Mouse (Mus musculus): ENCODE data around the gene Cftr. TPM values are rescaled to one million over a fixed set of nuclear protein-coding genes. Genes with fewer than 3 reads are reported as not detected.

Gene Cftr
- total RNA-seq (2021), result under 1 TPM; 0.58 to 0.80 TPM
- long read RNA-seq, result 0 reads

- peak; percentile 13 to 14 for DNase-seq (ENCODE audit: low spot score in 2 of 2)
These were observed at the start of gene Cftr for GRCm38 (mm10) chr6:18170311-18170922. Gene Cftr, plus strand, starts transcription at chr6:18170687.

- no peak for DNase-seq (ENCODE audit: low spot score in 2 of 2)
These were observed 43.1 kb upstream of the Cftr start for GRCm38 (mm10) chr6:18127206-18127983.

- DNase-seq (ENCODE audit: low spot score in 2 of 2), result no peak
These were observed 42.4 kb upstream of the Cftr start for GRCm38 (mm10) chr6:18128059-18128458.

- DNase-seq (ENCODE audit: low spot score in 2 of 2), result no peak
These were observed 35.2 kb upstream of the Cftr start for GRCm38 (mm10) chr6:18135246-18135645.

- DNase-seq (ENCODE audit: low spot score in 2 of 2), result peak in 1 of 2 experiments; percentile 8
These were observed 17.5 kb upstream of the Cftr start for GRCm38 (mm10) chr6:18153031-18153430.

GRCm38 (mm10) chr6:18169618-18170017, 869 bp upstream of the Cftr start:
- no peak for DNase-seq (ENCODE audit: low spot score in 2 of 2)

GRCm38 (mm10) chr6:18171614-18172013, 1.1 kb downstream of the Cftr start:
- peak; percentile 4 to 20 for DNase-seq (ENCODE audit: low spot score in 2 of 2)

- DNase-seq (ENCODE audit: low spot score in 2 of 2), result no peak
These were observed 7.0 kb downstream of the Cftr start for GRCm38 (mm10) chr6:18177509-18177908.

GRCm38 (mm10) chr6:18180665-18181064, 10.2 kb downstream of the Cftr start:
- no peak for DNase-seq (ENCODE audit: low spot score in 2 of 2)

GRCm38 (mm10) chr6:18182903-18183302, 12.4 kb downstream of the Cftr start:
- DNase-seq (ENCODE audit: low spot score in 2 of 2), result no peak

- DNase-seq (ENCODE audit: low spot score in 2 of 2), result no peak
These were observed 50.2 kb downstream of the Cftr start for GRCm38 (mm10) chr6:18220691-18221090.

- DNase-seq (ENCODE audit: low spot score in 2 of 2), result no peak
These were observed 52.7 kb downstream of the Cftr start for GRCm38 (mm10) chr6:18223206-18223605.

- no peak for DNase-seq (ENCODE audit: low spot score in 2 of 2)
These were observed 54.7 kb downstream of the Cftr start for GRCm38 (mm10) chr6:18225157-18225556.

- DNase-seq (ENCODE audit: low spot score in 2 of 2), result no peak
These were observed 76.0 kb downstream of the Cftr start for GRCm38 (mm10) chr6:18246495-18246894.

GRCm38 (mm10) chr6:18247891-18248463, 77.5 kb downstream of the Cftr start:
- DNase-seq (ENCODE audit: low spot score in 2 of 2), result no peak

GRCm38 (mm10) chr6:18248464-18248863, 78.0 kb downstream of the Cftr start:
- no peak for DNase-seq (ENCODE audit: low spot score in 2 of 2)

GRCm38 (mm10) chr6:18254586-18254985, 84.1 kb downstream of the Cftr start:
- DNase-seq (ENCODE audit: low spot score in 2 of 2), result no peak

GRCm38 (mm10) chr6:18270983-18271382, 100.5 kb downstream of the Cftr start:
- DNase-seq (ENCODE audit: low spot score in 2 of 2), result no peak

GRCm38 (mm10) chr6:18300781-18301180, 130.3 kb downstream of the Cftr start:
- DNase-seq (ENCODE audit: low spot score in 2 of 2), result no peak

GRCm38 (mm10) chr6:18302105-18302504, 131.6 kb downstream of the Cftr start:
- DNase-seq (ENCODE audit: low spot score in 2 of 2), result no peak

- DNase-seq (ENCODE audit: low spot score in 2 of 2), result no peak
These were observed 132.7 kb downstream of the Cftr start for GRCm38 (mm10) chr6:18303228-18303627.

- no peak for DNase-seq (ENCODE audit: low spot score in 2 of 2)
These were observed 134.6 kb downstream of the Cftr start for GRCm38 (mm10) chr6:18305130-18305529.

All from layer of hippocampus, postnatal 10 days (tissue).